Comparison of ENCODE assay signal across 15 mouse cellular contexts in the genomic region with DNA sequence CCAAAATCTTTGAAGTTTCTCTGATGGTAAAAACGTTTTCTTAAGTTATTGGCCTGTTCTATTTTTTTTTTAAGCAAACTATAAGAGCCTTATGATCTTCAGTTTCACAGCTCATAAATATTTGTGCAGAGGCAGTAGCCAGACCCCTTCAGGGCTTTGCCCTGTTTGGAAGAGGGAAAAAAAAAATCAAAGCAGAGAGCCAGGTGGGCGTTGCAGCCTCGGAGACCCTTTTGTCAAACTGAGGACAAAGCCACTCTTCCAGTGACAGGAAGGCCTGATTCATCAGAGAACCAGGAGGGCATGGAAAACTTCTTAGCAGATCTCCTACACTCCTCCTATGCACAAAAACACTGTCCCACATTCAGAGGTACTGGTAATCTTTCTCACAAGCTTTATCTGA.
DNase-seq lines count a peak whose midpoint lies in the region; ATAC-seq and TF ChIP-seq lines count a peak whose summit lies in the region.
"Had no signal": no experiment of that assay in that cellular context is flagged by ENCODE, and none has a peak within 500 bp of the region (broad histone marks: within the 10 kb centered on the region; RNA-seq: fewer than 3 reads in every experiment).

No protein-coding gene starts in this region.

- H3K4me3 ChIP-seq in lung, embryonic 14.5 days (ENCODE audit: low read depth, low read length), result no peak overlapping the region
- no peak overlapping the region for H3K4me3 ChIP-seq in embryonic facial prominence, embryonic 13.5 days
- no peak overlapping the region for H3K4me3 ChIP-seq in limb, embryonic 10.5 days
- H3K4me3 ChIP-seq: intestine, embryonic 15.5 days had no signal

- H3K9ac ChIP-seq in lung, embryonic 14.5 days, result no peak overlapping the region
- H3K9ac ChIP-seq in embryonic facial prominence, embryonic 13.5 days, result no peak overlapping the region
- H3K9ac ChIP-seq: intestine, embryonic 15.5 days had no signal

- no peaks in the 10 kb centered on the region for H3K27me3 ChIP-seq in lung, embryonic 14.5 days (ENCODE audit: insufficient read depth, low read length)
- H3K27me3 ChIP-seq in embryonic facial prominence, embryonic 13.5 days, result no peaks in the 10 kb centered on the region
- H3K27me3 ChIP-seq in limb, embryonic 10.5 days (ENCODE audit: low read depth, poor library complexity, severe bottlenecking), result no peaks in the 10 kb centered on the region
- H3K27me3 ChIP-seq: intestine, embryonic 15.5 days had no signal

- no peaks in the 10 kb centered on the region for H3K36me3 ChIP-seq in lung, embryonic 14.5 days (ENCODE audit: insufficient read depth)
- H3K36me3 ChIP-seq in embryonic facial prominence, embryonic 13.5 days, result no peaks in the 10 kb centered on the region
- no peaks in the 10 kb centered on the region for H3K36me3 ChIP-seq in limb, embryonic 10.5 days
- H3K36me3 ChIP-seq: intestine, embryonic 15.5 days had no signal

- ATAC-seq in lung, embryonic 14.5 days (ENCODE audit: insufficient read depth), result no peak
- no peak for ATAC-seq in embryonic facial prominence, embryonic 13.5 days (ENCODE audit: insufficient number of reproducible peaks, insufficient read depth, low FRiP score, low TSS enrichment, low read depth)
- ATAC-seq: intestine, embryonic 15.5 days had no signal

- H3K4me1 ChIP-seq in lung, embryonic 14.5 days (ENCODE audit: insufficient read depth), result no peaks in the 10 kb centered on the region
- H3K4me1 ChIP-seq in embryonic facial prominence, embryonic 13.5 days, result peaks cover 15% of the 10 kb centered on the region
- peaks cover 21% of the 10 kb centered on the region for H3K4me1 ChIP-seq in limb, embryonic 10.5 days

- no peak for TF ChIP-seq CTCF in lung, embryonic 14.5 days (IDR thresholded peaks at IDR 0.05; ENCODE audit: low read depth)

- peak; percentile 48 to 49 for DNase-seq in cerebellum, postnatal 10 days
- no peak for DNase-seq in cerebellum, postnatal 25 days
- no peak for DNase-seq in lung, embryonic 14.5 days
- DNase-seq in lung, postnatal 14 days, result no peak
- DNase-seq in limb, embryonic 10.5 days (ENCODE audit: low spot score), result peak; percentile 43
- no peak for DNase-seq in gastrocnemius, postnatal 10 days
- no peak for DNase-seq in left cerebral cortex, adult 8-10 months (ENCODE audit: low spot score in 2 of 2)
- DNase-seq: adrenal gland, postnatal 10 days; kidney, postnatal 14 days; layer of hippocampus, adult 9-11 months; thymus, postnatal 14 days had no signal

- 5% methylated on average over 3 of the region's 3 CpGs for WGBS in lung, embryonic 14.5 days
- WGBS in embryonic facial prominence, embryonic 13.5 days, result 4% methylated on average over 3 of the region's 3 CpGs
- WGBS in limb, embryonic 10.5 days, result 5% methylated on average over 3 of the region's 3 CpGs

- peak overlapping the region; percentile 54; the same call in 1 of the 2 replicates for H3K27ac ChIP-seq in lung, embryonic 14.5 days (ENCODE audit: low read depth)
- H3K27ac ChIP-seq in embryonic facial prominence, embryonic 13.5 days, result peak overlapping the region; percentile 79
- peak overlapping the region; percentile 83 for H3K27ac ChIP-seq in limb, embryonic 10.5 days
- H3K27ac ChIP-seq: intestine, embryonic 15.5 days; macrophage had no signal

- H3K9me3 ChIP-seq in lung, embryonic 14.5 days (ENCODE audit: low read depth, low read length), result no peaks in the 10 kb centered on the region
- no peaks in the 10 kb centered on the region; the same call in 1 of the 2 replicates for H3K9me3 ChIP-seq in embryonic facial prominence, embryonic 13.5 days
- H3K9me3 ChIP-seq in limb, embryonic 10.5 days (replicated peaks), result no peaks in the 10 kb centered on the region
- H3K9me3 ChIP-seq: intestine, embryonic 15.5 days had no signal

- H3K4me2 ChIP-seq in lung, embryonic 14.5 days, result no peak overlapping the region
- no peak overlapping the region for H3K4me2 ChIP-seq in embryonic facial prominence, embryonic 13.5 days
- H3K4me2 ChIP-seq: heart, embryonic 11.5 days; intestine, embryonic 15.5 days had no signal

Comparison
In these comparisons a context has a peak if more than half of its experiments do, and no peak if none do; other contexts are left out.
1. DNase-seq: peak in cerebellum, postnatal 10 days (2 of 2) and limb, embryonic 10.5 days (single experiment); none in cerebellum, postnatal 25 days (0 of 2), lung, embryonic 14.5 days (single experiment), lung, postnatal 14 days (single experiment), gastrocnemius, postnatal 10 days (single experiment) and left cerebral cortex, adult 8-10 months (0 of 2).
2. Peak in every context shown above with its lines, with median percentiles within 50 percentile points of each other: H3K27ac ChIP-seq.